Mouse (Mus musculus): ENCODE data around the gene Dnlz. TPM values are rescaled to one million over a fixed set of nuclear protein-coding genes. Genes with fewer than 3 reads are reported as not detected.

Dnlz gene
- 31.0 and 31.6 TPM in 2 replicates for polyA plus RNA-seq (2014; fragmentation: Nextera tagmentation; extraction: Ambion mirVana)

DNA sequence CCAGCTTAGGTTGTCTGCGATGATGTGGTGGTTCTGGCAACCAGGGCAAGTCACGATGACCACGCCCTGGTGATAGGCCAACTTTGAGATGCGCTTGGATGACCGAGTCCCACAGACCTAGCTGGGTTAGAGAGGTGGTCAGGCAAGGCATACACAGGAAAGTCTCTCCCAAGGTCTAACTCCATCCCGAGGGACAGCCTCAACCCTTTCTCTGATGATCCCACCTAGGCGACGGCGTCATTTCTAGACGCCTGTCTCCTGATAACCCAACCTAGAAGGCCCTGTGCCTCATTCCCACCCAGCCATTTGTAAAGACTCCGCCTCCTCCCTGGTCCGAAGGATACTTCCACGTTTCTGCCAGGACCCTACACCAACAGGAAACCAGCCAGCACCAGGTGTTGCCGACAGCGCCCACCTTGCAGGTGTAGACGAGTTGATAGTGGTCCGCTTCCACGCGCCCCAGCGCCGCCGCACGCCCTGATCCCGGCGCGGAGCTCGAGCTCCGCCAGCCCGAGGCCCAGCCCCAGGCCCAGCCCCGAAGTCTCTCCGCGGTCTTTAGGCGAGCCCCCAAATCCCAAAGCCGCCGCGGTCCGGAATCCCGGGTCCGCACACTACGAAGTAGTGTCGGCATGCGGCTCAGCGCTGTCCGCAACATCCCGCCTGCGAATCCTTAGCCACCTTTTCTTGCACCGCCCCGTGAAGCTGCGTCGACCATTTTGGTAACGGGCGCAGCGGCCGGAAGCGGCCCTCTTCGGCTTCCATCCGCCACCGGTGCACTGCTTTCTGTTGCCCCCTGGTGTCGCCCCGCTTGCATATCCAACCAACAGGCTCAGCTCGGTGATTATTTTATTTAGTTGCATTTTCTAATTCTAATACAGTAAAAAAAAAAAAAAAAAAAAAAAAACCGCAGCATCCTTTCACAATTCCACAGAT lies at the start of gene Dnlz:
Gene Dnlz, minus strand, starts transcription at position 753 of the 933 bp plus-strand sequence.
- 3% methylated on average over 62 of the region's 62 CpGs for WGBS
- Histone ChIP-seq H3K27ac (replicated peaks; ENCODE audit: low read depth, low read length) (no peak within 1 kb of the TSS; the same call in 1 of the 2 replicates), H3K4me1 (ENCODE audit: control insufficient read depth, insufficient read depth, low read length) (peaks cover 7% of the 10 kb centered on the region; the same call in 1 of the 2 replicates), H3K9me3 (ENCODE audit: control insufficient read depth, low read length) (no peaks in the 10 kb centered on the region), H3K4me2 (ENCODE audit: low read depth, severe bottlenecking) (peak within 1 kb of the TSS; percentile 96), H3K36me3 (ENCODE audit: control insufficient read depth, insufficient read depth, low read length) (peaks cover 13% of the 10 kb centered on the region), H3K9ac (ENCODE audit: low read length) (peak within 1 kb of the TSS; percentile 90), H3K4me3 (ENCODE audit: low read depth, low read length) (peak within 1 kb of the TSS; percentile 81), H3K27me3 (ENCODE audit: control insufficient read depth, insufficient read depth, low read length) (no peaks in the 10 kb centered on the region)
- peak; percentile 96 for DNase-seq (ENCODE audit: low spot score)
- ATAC-seq (ENCODE audit: insufficient number of reproducible peaks, low FRiP score, low TSS enrichment, low read depth) = peak; percentile 75

DNA sequence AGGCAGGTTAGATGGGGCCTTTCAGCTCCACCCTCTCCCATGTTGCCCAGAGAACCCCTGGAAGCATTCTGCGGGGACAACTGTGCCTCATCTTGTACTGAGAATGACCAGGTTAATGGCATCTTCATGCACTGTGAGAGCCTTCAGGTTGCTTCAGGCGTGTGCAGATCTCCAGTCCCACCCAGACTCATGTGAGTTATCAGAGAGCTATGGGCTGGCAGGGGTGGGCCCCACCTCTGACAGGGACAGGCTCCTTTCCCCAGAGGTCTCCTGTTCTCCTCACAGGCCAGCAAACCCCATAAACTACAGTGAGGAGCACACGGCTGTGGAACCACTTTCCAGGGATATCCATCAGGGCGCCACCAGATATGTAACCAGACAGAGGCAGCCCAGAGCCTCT lies 49.1 kb upstream of the Dnlz start:
- no peaks in the 10 kb centered on the region for H3K9me3 ChIP-seq (ENCODE audit: control insufficient read depth, low read length)
- H3K4me2 ChIP-seq (ENCODE audit: low read depth, severe bottlenecking) = no peak overlapping the region
- H3K4me1 ChIP-seq (ENCODE audit: control insufficient read depth, insufficient read depth, low read length) = no peaks in the 10 kb centered on the region
- no peak overlapping the region for H3K4me3 ChIP-seq (ENCODE audit: low read depth, low read length)
- H3K27me3 ChIP-seq (ENCODE audit: control insufficient read depth, insufficient read depth, low read length) = no peaks in the 10 kb centered on the region
- ATAC-seq (ENCODE audit: insufficient number of reproducible peaks, low FRiP score, low TSS enrichment, low read depth) = no peak
- WGBS = 98% methylated on average over 4 of the region's 4 CpGs
- DNase-seq (ENCODE audit: low spot score) = no peak
- no peak overlapping the region for H3K9ac ChIP-seq (ENCODE audit: low read length)
- H3K36me3 ChIP-seq (ENCODE audit: control insufficient read depth, insufficient read depth, low read length) = peaks cover 37% of the 10 kb centered on the region
- H3K27ac ChIP-seq (replicated peaks; ENCODE audit: low read depth, low read length) = no peak overlapping the region

DNA sequence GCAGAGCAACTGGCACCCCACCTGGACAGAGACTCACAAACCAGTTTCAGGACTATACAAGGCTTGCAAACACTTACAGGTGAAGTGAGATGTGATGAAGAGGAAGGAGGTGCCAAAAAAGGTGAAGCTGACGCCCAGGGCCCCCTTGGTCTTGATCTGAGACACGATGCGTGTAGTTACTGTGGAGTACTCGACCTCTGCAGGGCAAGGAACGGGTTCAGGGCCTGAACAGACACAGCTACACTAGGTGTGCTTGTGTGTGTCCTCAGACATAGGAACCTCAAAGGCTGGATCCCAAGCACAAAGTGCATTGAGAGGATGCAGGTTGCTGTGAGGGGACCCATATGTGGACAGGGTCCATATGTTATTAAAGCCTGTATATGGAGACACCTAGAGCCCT lies 48.4 kb upstream of the Dnlz start:
- 89% methylated on average over 5 of the region's 5 CpGs for whole genome bisulfite sequencing
- Histone ChIP-seq H3K36me3 (ENCODE audit: control insufficient read depth, insufficient read depth, low read length) (peaks cover 41% of the 10 kb centered on the region), H3K9me3 (ENCODE audit: control insufficient read depth, low read length) (no peaks in the 10 kb centered on the region), H3K9ac (ENCODE audit: low read length) (no peak overlapping the region), H3K4me1 (ENCODE audit: control insufficient read depth, insufficient read depth, low read length) (no peaks in the 10 kb centered on the region), H3K27me3 (ENCODE audit: control insufficient read depth, insufficient read depth, low read length) (no peaks in the 10 kb centered on the region), H3K4me2 (ENCODE audit: low read depth, severe bottlenecking) (no peak overlapping the region), H3K27ac (replicated peaks; ENCODE audit: low read depth, low read length) (no peak overlapping the region), H3K4me3 (ENCODE audit: low read depth, low read length) (no peak overlapping the region)
- DNase-seq (ENCODE audit: low spot score) (no peak), ATAC-seq (ENCODE audit: insufficient number of reproducible peaks, low FRiP score, low TSS enrichment, low read depth) (no peak)

DNA sequence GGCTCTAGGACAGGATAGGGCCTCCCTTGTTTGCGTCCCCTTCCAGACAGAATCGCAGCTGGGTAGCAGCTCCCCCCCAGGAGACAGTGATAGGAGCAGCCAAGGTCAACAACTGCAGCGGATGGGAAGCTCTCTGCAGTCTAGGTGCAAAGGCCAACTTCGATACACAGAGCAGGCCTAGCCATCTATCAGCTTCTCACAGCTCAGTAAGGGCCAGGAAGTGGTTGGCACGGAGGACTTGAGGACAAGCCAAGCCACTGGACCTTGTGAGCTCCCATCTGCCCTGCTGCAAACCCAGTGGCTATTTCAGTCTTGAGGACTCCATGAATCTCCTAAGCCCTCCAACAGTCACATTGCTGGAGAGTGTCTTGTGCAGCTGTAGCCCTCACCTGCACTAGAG lies 47.7 kb upstream of the Dnlz start:
- DNase-seq (ENCODE audit: low spot score) (no peak), ATAC-seq (ENCODE audit: insufficient number of reproducible peaks, low FRiP score, low TSS enrichment, low read depth) (no peak)
- H3K4me3 ChIP-seq (ENCODE audit: low read depth, low read length) = no peak overlapping the region
- no peaks in the 10 kb centered on the region for H3K27me3 ChIP-seq (ENCODE audit: control insufficient read depth, insufficient read depth, low read length)
- peaks cover 48% of the 10 kb centered on the region for H3K36me3 ChIP-seq (ENCODE audit: control insufficient read depth, insufficient read depth, low read length)
- H3K27ac ChIP-seq (replicated peaks; ENCODE audit: low read depth, low read length) = no peak overlapping the region
- H3K9me3 ChIP-seq (ENCODE audit: control insufficient read depth, low read length) = no peaks in the 10 kb centered on the region
- no peak overlapping the region for H3K4me2 ChIP-seq (ENCODE audit: low read depth, severe bottlenecking)
- no peak overlapping the region for H3K9ac ChIP-seq (ENCODE audit: low read length)
- 96% methylated on average over 5 of the region's 5 CpGs for WGBS
- H3K4me1 ChIP-seq (ENCODE audit: control insufficient read depth, insufficient read depth, low read length) = no peaks in the 10 kb centered on the region

DNA sequence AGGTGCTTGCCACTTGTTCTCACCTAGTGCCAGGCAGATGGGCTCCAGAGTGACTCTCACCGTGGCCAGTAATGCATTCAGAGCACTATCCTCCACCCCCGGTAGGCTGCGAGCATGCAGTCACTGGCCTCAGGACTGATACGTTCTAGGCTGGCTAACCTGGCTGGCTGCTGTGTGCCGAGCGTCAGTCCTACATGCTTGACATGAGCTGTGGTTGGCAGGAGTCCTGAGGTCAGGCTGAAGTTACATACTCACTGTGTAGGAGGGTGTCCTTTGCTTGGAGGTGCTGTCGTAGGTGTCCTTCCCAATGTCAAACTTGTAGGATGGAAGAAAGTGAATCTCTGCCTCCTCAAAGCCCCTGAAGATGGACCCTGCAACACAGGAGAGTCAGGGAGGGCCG lies 47.1 kb upstream of the Dnlz start:
- H3K27me3 ChIP-seq (ENCODE audit: control insufficient read depth, insufficient read depth, low read length) = no peaks in the 10 kb centered on the region
- H3K27ac ChIP-seq (replicated peaks; ENCODE audit: low read depth, low read length) = no peak overlapping the region
- H3K4me2 ChIP-seq (ENCODE audit: low read depth, severe bottlenecking) = no peak overlapping the region
- ATAC-seq (ENCODE audit: insufficient number of reproducible peaks, low FRiP score, low TSS enrichment, low read depth) (no peak), DNase-seq (ENCODE audit: low spot score) (no peak)
- H3K4me1 ChIP-seq (ENCODE audit: control insufficient read depth, insufficient read depth, low read length) = no peaks in the 10 kb centered on the region
- no peaks in the 10 kb centered on the region for H3K9me3 ChIP-seq (ENCODE audit: control insufficient read depth, low read length)
- no peak overlapping the region for H3K4me3 ChIP-seq (ENCODE audit: low read depth, low read length)
- WGBS = 90% methylated on average over 8 of the region's 8 CpGs
- H3K9ac ChIP-seq (ENCODE audit: low read length) = no peak overlapping the region
- peaks cover 52% of the 10 kb centered on the region for H3K36me3 ChIP-seq (ENCODE audit: control insufficient read depth, insufficient read depth, low read length)

DNA sequence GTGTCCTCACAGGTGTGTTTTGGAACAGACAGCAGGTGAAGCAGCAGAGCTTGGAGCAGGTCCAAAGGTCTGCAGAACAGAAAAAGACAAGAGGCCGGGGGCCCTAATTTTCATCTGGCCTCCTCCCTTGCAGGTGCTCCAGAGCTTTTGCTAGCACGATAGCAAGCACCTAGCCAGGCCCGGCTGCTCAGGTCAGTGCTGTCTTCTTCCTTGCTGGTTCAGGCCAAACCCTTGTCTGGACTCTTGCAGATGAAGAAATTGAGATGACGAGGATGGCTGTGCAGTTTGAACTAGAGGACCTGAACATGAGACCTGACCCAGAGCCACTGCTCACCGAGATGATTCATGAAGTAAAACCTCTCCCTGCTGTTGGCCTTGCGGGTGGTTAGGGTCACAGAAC lies 39.7 kb upstream of the Dnlz start:
- Histone ChIP-seq H3K27ac (replicated peaks; ENCODE audit: low read depth, low read length) (no peak overlapping the region), H3K9me3 (ENCODE audit: control insufficient read depth, low read length) (no peaks in the 10 kb centered on the region), H3K4me1 (ENCODE audit: control insufficient read depth, insufficient read depth, low read length) (peaks cover 2% of the 10 kb centered on the region; the same call in 1 of the 2 replicates), H3K9ac (ENCODE audit: low read length) (no peak overlapping the region), H3K4me3 (ENCODE audit: low read depth, low read length) (no peak overlapping the region), H3K36me3 (ENCODE audit: control insufficient read depth, insufficient read depth, low read length) (peaks cover 46% of the 10 kb centered on the region), H3K4me2 (ENCODE audit: low read depth, severe bottlenecking) (no peak overlapping the region), H3K27me3 (ENCODE audit: control insufficient read depth, insufficient read depth, low read length) (no peaks in the 10 kb centered on the region)
- 90% methylated on average over 6 of the region's 6 CpGs for WGBS
- no peak for DNase-seq (ENCODE audit: low spot score)
- ATAC-seq (ENCODE audit: insufficient number of reproducible peaks, low FRiP score, low TSS enrichment, low read depth) = no peak

DNA sequence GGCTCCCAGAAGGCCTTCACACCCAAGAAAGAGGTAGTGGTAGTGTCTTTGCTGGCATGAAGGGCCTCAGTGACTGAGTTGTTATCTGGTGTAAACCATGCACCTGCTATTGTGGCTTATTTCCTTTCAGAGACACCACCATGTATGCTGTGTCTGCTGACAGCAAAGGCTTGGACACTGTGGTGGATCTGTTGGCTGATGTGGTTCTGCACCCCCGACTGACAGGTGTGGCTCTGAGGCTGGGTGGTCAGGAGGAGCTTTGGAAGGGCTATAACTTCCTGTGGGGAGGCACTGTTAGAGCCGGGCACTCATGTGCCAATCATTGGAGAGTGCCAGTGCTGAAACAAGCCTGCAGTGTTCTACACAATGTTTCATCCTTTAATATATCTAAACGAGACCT lies 39.0 kb upstream of the Dnlz start:
- no peak for DNase-seq (ENCODE audit: low spot score)
- Histone ChIP-seq H3K27me3 (ENCODE audit: control insufficient read depth, insufficient read depth, low read length) (no peaks in the 10 kb centered on the region), H3K36me3 (ENCODE audit: control insufficient read depth, insufficient read depth, low read length) (peaks cover 45% of the 10 kb centered on the region), H3K4me2 (ENCODE audit: low read depth, severe bottlenecking) (no peak overlapping the region), H3K4me3 (ENCODE audit: low read depth, low read length) (no peak overlapping the region; the same call in 1 of the 2 replicates), H3K4me1 (ENCODE audit: control insufficient read depth, insufficient read depth, low read length) (peaks cover 2% of the 10 kb centered on the region; the same call in 1 of the 2 replicates), H3K27ac (replicated peaks; ENCODE audit: low read depth, low read length) (no peak overlapping the region), H3K9ac (ENCODE audit: low read length) (no peak overlapping the region), H3K9me3 (ENCODE audit: control insufficient read depth, low read length) (no peaks in the 10 kb centered on the region)
- WGBS = 82% methylated on average over 3 of the region's 3 CpGs
- ATAC-seq (ENCODE audit: insufficient number of reproducible peaks, low FRiP score, low TSS enrichment, low read depth) = no peak

DNA sequence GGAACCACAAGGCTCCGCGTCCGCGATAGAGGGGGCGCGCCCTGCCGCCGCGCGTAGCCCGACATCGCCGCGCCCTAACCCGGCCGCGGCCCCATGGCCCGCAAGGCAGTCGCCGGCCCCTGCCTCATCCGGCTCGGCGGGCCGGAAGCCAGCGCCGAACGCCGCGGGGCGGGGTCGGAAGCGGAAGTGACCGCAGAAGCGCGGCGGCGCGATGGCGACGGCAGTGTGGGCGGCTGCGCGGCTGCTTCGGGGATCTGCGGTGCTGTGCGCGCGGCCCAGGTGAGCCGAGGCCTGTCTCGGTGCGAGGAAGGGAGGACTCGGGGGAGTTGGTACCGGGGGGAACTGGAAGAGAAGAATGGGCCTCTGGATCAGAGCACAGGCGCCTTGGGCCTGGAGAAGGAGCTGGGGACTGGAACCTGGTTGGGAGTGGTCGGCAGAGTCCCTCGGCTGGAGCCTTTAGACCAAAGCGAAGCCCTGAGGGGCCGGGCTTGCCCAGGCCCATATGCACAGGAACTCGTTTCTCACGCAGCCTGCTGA lies 37.3 kb upstream of the Dnlz start, which contains the start of the genes Entr1 and Pmpca:
Gene Entr1, minus strand, starts transcription at position 163 of the 537 bp plus-strand sequence.
Gene Pmpca, plus strand, starts transcription at position 186 of the 537 bp plus-strand sequence.
- Histone ChIP-seq H3K27me3 (ENCODE audit: control insufficient read depth, insufficient read depth, low read length) (no peaks in the 10 kb centered on the region), H3K4me2 (ENCODE audit: low read depth, severe bottlenecking) (peak within 1 kb of the TSS; percentile 94), H3K9ac (ENCODE audit: low read length) (peak within 1 kb of the TSS; percentile 91), H3K4me1 (ENCODE audit: control insufficient read depth, insufficient read depth, low read length) (peaks cover 2% of the 10 kb centered on the region; the same call in 1 of the 2 replicates), H3K9me3 (ENCODE audit: control insufficient read depth, low read length) (no peaks in the 10 kb centered on the region), H3K27ac (replicated peaks; ENCODE audit: low read depth, low read length) (peak within 1 kb of the TSS; percentile 55; the same call in 1 of the 2 replicates), H3K4me3 (ENCODE audit: low read depth, low read length) (peak within 1 kb of the TSS; percentile 86), H3K36me3 (ENCODE audit: control insufficient read depth, insufficient read depth, low read length) (peaks cover 39% of the 10 kb centered on the region)
- DNase-seq (ENCODE audit: low spot score) = peak; percentile 86
- WGBS = under 1% methylated on average over 60 of the region's 60 CpGs
- ATAC-seq (ENCODE audit: insufficient number of reproducible peaks, low FRiP score, low TSS enrichment, low read depth) = peak; percentile 87
